Mouse (Mus musculus) heart, adult 2 months (tissue): ENCODE results near the gene Snrk. TPM values are rescaled to one million over a fixed set of nuclear protein-coding genes. Genes with fewer than 3 reads are reported as not detected.
A peak's percentile ranks its signal among the peaks of the same experiment; 100 is the strongest.
"Not testable (repeated sequence)": the region's sequence is repeated elsewhere in the genome, so short reads cannot be mapped to it uniquely, and the experiment has no call there.

Source experiments
- DNase-seq, 2 experiments: peaks; one replicate each; pipeline ENCODE4 v3.0.0; 2021
- H3K27ac ChIP-seq: fragments of 200-600 bp; 2 replicates; pipeline ENCODE4 v1.8.1; 2022
- H3K27me3 ChIP-seq: fragments of 200-500 bp; 2 replicates; pipeline ENCODE4 v1.6.1; 2012; ENCODE audit warnings: mild to moderate bottlenecking, low read length, inconsistent platforms, mixed read lengths; ENCODE audit not compliant: control insufficient read depth, insufficient read depth
- H3K36me3 ChIP-seq: fragments of 200-500 bp; 2 replicates; pipeline ENCODE4 v1.6.1; 2012; ENCODE audit warnings: low read length, inconsistent platforms; ENCODE audit not compliant: control insufficient read depth, insufficient read depth
- H3K4me1 ChIP-seq: fragments of 200-500 bp; 2 replicates; pipeline ENCODE4 v1.6.1; 2011; ENCODE audit warnings: low read length; ENCODE audit not compliant: control insufficient read depth, insufficient read depth
- H3K4me3 ChIP-seq: fragments of 200-600 bp; 2 replicates; pipeline ENCODE4 v1.8.1; 2022
- H3K79me2 ChIP-seq: fragments of 200-500 bp; replicated peaks from 2 replicates; pipeline ENCODE4 v1.6.1; 2012; ENCODE audit warnings: mild to moderate bottlenecking, inconsistent platforms, low read length, moderate library complexity, mixed read lengths; ENCODE audit not compliant: control insufficient read depth, insufficient read depth
- H3K9ac ChIP-seq: fragments of 200-500 bp; 2 replicates; pipeline ENCODE4 v1.6.1; 2012; ENCODE audit warnings: low read depth, mild to moderate bottlenecking, control low read depth, inconsistent platforms, low read length, mixed read lengths
- CTCF ChIP-seq: fragments of 200-600 bp; IDR thresholded peaks from 2 replicates; pipeline ENCODE4 v1.8.1; 2022; ENCODE audit warnings: antibody characterized with exemption, mild to moderate bottlenecking, moderate library complexity
- EP300 ChIP-seq: fragments of 200-500 bp; IDR thresholded peaks from 2 replicates; pipeline ENCODE4 v1.6.1; 2011; ENCODE audit warnings: low read depth, low read length, control low read depth; ENCODE audit not compliant: insufficient read depth
- POLR2A ChIP-seq: fragments of 200-500 bp; IDR thresholded peaks from 2 replicates; pipeline ENCODE4 v1.6.1; 2011; ENCODE audit warnings: mild to moderate bottlenecking, low read depth, low read length, control low read depth; ENCODE audit not compliant: insufficient read depth
- WGBS: fragments of 180-500 bp; shearing (Covaris S2); methylation state at CpG from one replicate; pipeline ENCODE4 v1.1.7; 2018; 5-methylcytosine and 5-hydroxymethylcytosine counted together
- intact Hi-C: fragments of 180-260 bp; cut with DNase I; formaldehyde crosslinking; loops from one replicate; pipeline ENCODE4 v1.15.1; 2025
- polyA plus RNA-seq: library from polyadenylated mRNA; depleted of rRNA; stranded (reverse); fragments of >200 nt; gene quantifications from 2 replicates; pipeline ENCODE4 v1.2.3, GENCODE M21; 2012
- total RNA-seq, 2 experiments: library from RNA; stranded (reverse); gene quantifications; 2 replicates each; pipeline ENCODE4 v1.2.3; 2021

Gene Snrk
- total and polyA plus RNA-seq, 3 experiments, result 68.0 to 163 (median 142) TPM

GRCm38 (mm10) chr9:122157079-122157441, 40.0 kb downstream of the Snrk start:
- WGBS, result 88% methylated on average over 14 of the region's 14 CpGs
- DNase-seq, result no peak
- peaks cover 30% of the 10 kb centered on the region for H3K4me1 ChIP-seq
- intact Hi-C loops, result no loop called here
- peaks cover 15% of the 10 kb centered on the region for H3K79me2 ChIP-seq
- H3K9ac ChIP-seq, result no peak overlapping the region
- no peak overlapping the region for H3K4me3 ChIP-seq
- peak overlapping the region; percentile 30; the same call in 1 of the 2 replicates for H3K27ac ChIP-seq
- TF ChIP-seq CTCF (no peak), EP300 (no peak), POLR2A (no peak)
- H3K27me3 ChIP-seq, result no peaks in the 10 kb centered on the region
- H3K36me3 ChIP-seq, result peaks cover 76% of the 10 kb centered on the region

DNA sequence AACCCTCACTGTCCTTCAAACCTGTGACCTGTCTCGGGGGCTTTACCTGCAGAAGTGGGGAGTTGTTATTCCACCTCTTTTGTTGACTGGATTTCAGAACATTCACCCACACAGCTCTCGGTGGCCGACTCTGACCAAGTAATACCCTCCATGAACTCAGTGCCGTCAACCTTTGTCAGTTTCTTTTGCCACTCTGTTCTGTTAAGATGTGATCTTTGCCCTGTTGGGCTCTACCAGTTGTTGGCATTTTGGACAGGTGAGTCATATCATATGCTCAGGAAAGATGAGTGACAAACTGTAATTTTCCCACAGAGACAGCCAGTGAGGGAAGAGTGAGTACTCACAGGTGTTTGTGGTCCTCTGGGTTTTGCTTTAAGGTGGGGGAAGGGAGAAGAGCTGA, 47.5 kb downstream of the Snrk start:
- DNase-seq, result no peak
- TF ChIP-seq CTCF (no peak), EP300 (no peak), POLR2A (no peak)
- Histone ChIP-seq H3K27ac (no peak overlapping the region), H3K36me3 (peaks cover 15% of the 10 kb centered on the region), H3K27me3 (no peaks in the 10 kb centered on the region), H3K4me1 (peaks cover under 1% of the 10 kb centered on the region), H3K4me3 (no peak overlapping the region), H3K79me2 (peaks cover 5% of the 10 kb centered on the region), H3K9ac (no peak overlapping the region)
- intact Hi-C loops, result no loop called here
- 90% methylated on average over 4 of the region's 4 CpGs for WGBS

DNA sequence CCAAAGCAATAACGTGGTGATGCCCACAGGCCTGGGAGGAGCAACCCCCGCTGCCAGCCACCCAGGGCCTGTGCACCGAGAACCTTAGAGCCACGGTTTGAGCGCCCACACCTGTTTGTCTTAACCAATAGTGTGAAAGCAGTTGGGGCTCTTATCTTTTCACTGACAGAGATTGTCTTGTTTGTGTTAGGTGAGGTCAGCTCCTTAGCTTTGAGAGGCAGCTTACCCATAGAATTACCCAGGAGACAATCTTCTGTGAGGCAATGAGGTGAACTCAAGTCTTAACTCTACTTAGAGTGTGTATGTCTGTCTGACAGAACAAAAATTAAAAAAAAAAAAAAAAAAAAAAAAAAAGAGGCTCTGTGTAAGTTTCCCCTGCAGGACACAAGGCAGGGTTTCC, 50.7 kb downstream of the Snrk start:
- H3K79me2 ChIP-seq, H3K27me3 ChIP-seq, H3K27ac ChIP-seq, DNase-seq, H3K36me3 ChIP-seq, H3K9ac ChIP-seq, intact Hi-C loops, H3K4me3 ChIP-seq, H3K4me1 ChIP-seq: not testable (repeated sequence)
- 78% methylated on average over 5 of the region's 5 CpGs for WGBS

DNA sequence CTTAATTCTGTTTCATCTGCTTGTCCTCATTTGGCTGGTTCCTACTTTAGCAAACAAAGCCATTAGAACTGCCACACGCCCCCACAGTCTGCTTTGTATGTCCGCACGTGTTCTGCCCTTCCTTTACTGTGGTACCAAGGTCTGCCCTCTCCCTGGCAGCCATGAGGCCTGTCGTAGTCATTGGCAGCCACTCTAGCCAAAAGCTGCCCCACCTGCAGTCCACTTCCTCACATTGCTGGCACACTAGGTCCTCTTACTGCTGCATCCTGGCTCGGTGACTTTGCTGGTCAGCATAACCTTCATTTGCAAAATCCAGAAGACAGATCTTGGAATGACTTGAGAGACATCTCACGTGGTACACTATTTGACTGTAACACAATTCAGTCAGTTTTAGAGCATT, 52.8 kb downstream of the Snrk start:
- Histone ChIP-seq H3K36me3 (peaks cover 8% of the 10 kb centered on the region), H3K4me1 (peaks cover 20% of the 10 kb centered on the region), H3K79me2 (no peaks in the 10 kb centered on the region), H3K27ac (peak overlapping the region; percentile 34), H3K4me3 (no peak overlapping the region), H3K27me3 (no peaks in the 10 kb centered on the region), H3K9ac (no peak overlapping the region)
- TF ChIP-seq EP300, result no peak
- TF ChIP-seq CTCF, result peak; percentile 46
- DNase-seq, result peak in 1 of 2 experiments; percentile 48
- 39% methylated on average over 6 of the region's 6 CpGs for WGBS
- intact Hi-C loops, result loop anchor here (5.0 kb wide), 1 partner anchor 33 kb away; no protein-coding TSS in a partner anchor

- TF ChIP-seq EP300 (no peak), CTCF (peak; percentile 46)
- DNase-seq, result no peak
- no peak overlapping the region for H3K4me3 ChIP-seq
- H3K79me2 ChIP-seq, result no peaks in the 10 kb centered on the region
- peaks cover 30% of the 10 kb centered on the region for H3K4me1 ChIP-seq
- H3K9ac ChIP-seq, result no peak overlapping the region
- no peaks in the 10 kb centered on the region for H3K27me3 ChIP-seq
- peak overlapping the region; percentile 52 for H3K27ac ChIP-seq
- intact Hi-C loops, result loop anchor here (5.0 kb wide), 1 partner anchor 35 kb away; no protein-coding TSS in a partner anchor
- H3K36me3 ChIP-seq, result peaks cover 8% of the 10 kb centered on the region
- 78% methylated on average over 11 of the region's 11 CpGs for WGBS
Observed at GRCm38 (mm10) chr9:122172612-122173186, 55.6 kb downstream of the Snrk start.

- no peaks in the 10 kb centered on the region for H3K27me3 ChIP-seq
- no peaks in the 10 kb centered on the region for H3K79me2 ChIP-seq
- peaks cover 37% of the 10 kb centered on the region for H3K4me1 ChIP-seq
- H3K9ac ChIP-seq, result no peak overlapping the region
- peak overlapping the region; percentile 52 for H3K27ac ChIP-seq
- WGBS, result 35% methylated on average over 9 of the region's 9 CpGs
- no peak overlapping the region for H3K4me3 ChIP-seq
- peaks cover 8% of the 10 kb centered on the region for H3K36me3 ChIP-seq
- peak in 1 of 2 experiments; percentile 64 for DNase-seq
- intact Hi-C loops, result loop anchor here (5.0 kb wide), 1 partner anchor 36 kb away; no protein-coding TSS in a partner anchor
- peak; percentile 39; the same call in 1 of the 2 replicates for TF ChIP-seq EP300
- no peak for TF ChIP-seq POLR2A
Observed at GRCm38 (mm10) chr9:122173405-122174233, 56.6 kb downstream of the Snrk start.
